ENCODE assay signal across 9 mouse cellular contexts in genomic region chr4:139555951-139556350, GRCm38 (mm10). TPM values are rescaled to one million over a fixed set of nuclear protein-coding genes. Genes with fewer than 3 reads are reported as not detected.
A peak's percentile ranks its signal among the peaks of the same experiment; 100 is the strongest.
DNase-seq lines count a peak whose midpoint lies in the region; ATAC-seq and TF ChIP-seq lines count a peak whose summit lies in the region.
"Had no signal": no experiment of that assay in that cellular context is flagged by ENCODE, and none has a peak within 500 bp of the region (broad histone marks: within the 10 kb centered on the region; RNA-seq: fewer than 3 reads in every experiment).

No protein-coding gene starts in this region.

- no peak overlapping the region for H3K27ac ChIP-seq in kidney, adult 2 months (ENCODE audit: insufficient read depth, low read depth, low read length)
- 0 out of 2 replicates have a peak overlapping the region, but pooled peaks have one; percentile 16 for H3K27ac ChIP-seq in heart, embryonic 12.5 days (ENCODE audit: poor library complexity, severe bottlenecking)
- H3K27ac ChIP-seq: limb, embryonic 15.5 days had no signal

- H3K4me3 ChIP-seq in kidney, adult 2 months (ENCODE audit: insufficient read depth, low read depth, low read length): no peak overlapping the region
- H3K4me3 ChIP-seq in heart, embryonic 12.5 days: no peak overlapping the region
- H3K4me3 ChIP-seq: limb, embryonic 15.5 days had no signal

- DNase-seq in kidney, postnatal 14 days: peak; percentile 45
- DNase-seq in kidney, adult 2 months: no peak
- DNase-seq in ZHBTc4 (ENCODE audit: low read depth, low spot score): peak; percentile 86
- no peak for DNase-seq in thymus, postnatal 14 days
- no peak for DNase-seq in right cerebral cortex, postnatal 25 days
- no peak for DNase-seq in urinary bladder, postnatal 14 days (ENCODE audit: low spot score)

- peak overlapping the region; percentile 2; the same call in 1 of the 2 replicates for H3K4me2 ChIP-seq in heart, embryonic 12.5 days
- H3K4me2 ChIP-seq: limb, embryonic 15.5 days had no signal

- peak; percentile 85 for ATAC-seq in heart, embryonic 12.5 days (ENCODE audit: insufficient number of reproducible peaks, low FRiP score)
- 0 out of 2 replicates have a peak, but pooled peaks have one; percentile 22 for ATAC-seq in megakaryocyte-erythroid progenitor cell, adult 5-6 weeks (replicated peaks; ENCODE audit: low FRiP score, low TSS enrichment, poor library complexity, severe bottlenecking)

- no peaks in the 10 kb centered on the region for H3K27me3 ChIP-seq in kidney, adult 2 months (replicated peaks; ENCODE audit: control insufficient read depth, insufficient read depth, low read length)
- no peaks in the 10 kb centered on the region for H3K27me3 ChIP-seq in heart, embryonic 12.5 days (replicated peaks)
- H3K27me3 ChIP-seq: limb, embryonic 15.5 days had no signal

- peaks cover 7% of the 10 kb centered on the region; the same call in 1 of the 2 replicates for H3K9me3 ChIP-seq in heart, embryonic 12.5 days (replicated peaks)
- H3K9me3 ChIP-seq: limb, embryonic 15.5 days had no signal

- H3K36me3 ChIP-seq in kidney, adult 2 months (ENCODE audit: control insufficient read depth, insufficient read depth, low read length): no peaks in the 10 kb centered on the region
- H3K36me3 ChIP-seq in heart, embryonic 12.5 days: no peaks in the 10 kb centered on the region
- H3K36me3 ChIP-seq: limb, embryonic 15.5 days had no signal

- TF ChIP-seq POLR2A in kidney, adult 2 months (IDR thresholded peaks at IDR 0.05; ENCODE audit: low read depth, low read length): no peak

- WGBS in kidney, adult 2 months: 77% methylated on average over 19 of the region's 19 CpGs
- 47% methylated on average over 19 of the region's 19 CpGs for WGBS in heart, embryonic 12.5 days

- no peak overlapping the region for H3K9ac ChIP-seq in heart, embryonic 12.5 days
- H3K9ac ChIP-seq: limb, embryonic 15.5 days had no signal

- TF ChIP-seq CTCF in kidney, adult 2 months (conservative IDR thresholded peaks at IDR 0.05; ENCODE audit: insufficient read depth, insufficient read length, low read depth, low read length): no peak

- H3K4me1 ChIP-seq in kidney, adult 2 months (ENCODE audit: control insufficient read depth, insufficient read depth, low read length): no peaks in the 10 kb centered on the region
- H3K4me1 ChIP-seq in heart, embryonic 12.5 days (replicated peaks): no peaks in the 10 kb centered on the region; the same call in 1 of the 2 replicates
- H3K4me1 ChIP-seq: limb, embryonic 15.5 days had no signal

RNA-seq across cellular contexts. Expression of gene Iffo2, which starts 25.6 kb away (rescaled TPM):
- 3.4 and 3.6 TPM in 2 replicates for polyA plus RNA-seq in kidney, adult 2 months (2012; rRNA removed)
- polyA plus RNA-seq in heart, embryonic 12.5 days (2016; fragmentation: Nextera tagmentation; extraction: Ambion mirVana): 4.8 and 4.9 TPM in 2 replicates
- total RNA-seq in megakaryocyte-erythroid progenitor cell, adult 5-6 weeks (2014; fragmentation: Nextera tagmentation): 0.35 and 0.37 TPM in 2 replicates
- 0.23 and 0.34 TPM in 2 replicates for total RNA-seq in megakaryocyte-erythroid progenitor cell, adult 5-6 weeks (2017)

RNA-seq across cellular contexts. Expression of gene Gm21969, which starts 47.0 kb away (rescaled TPM):
- polyA plus RNA-seq in kidney, adult 2 months (2012; rRNA removed): 0.02 and 0.08 TPM in 2 replicates
- polyA plus RNA-seq in heart, embryonic 12.5 days (2016; fragmentation: Nextera tagmentation; extraction: Ambion mirVana): not detected in 2 replicates
- total RNA-seq in megakaryocyte-erythroid progenitor cell, adult 5-6 weeks (2014; fragmentation: Nextera tagmentation): not detected in 2 replicates
- not detected in 2 replicates for total RNA-seq in megakaryocyte-erythroid progenitor cell, adult 5-6 weeks (2017)
- polyA plus RNA-seq: limb, embryonic 15.5 days had no signal

Comparison
In these comparisons a context has a peak if more than half of its experiments do, and no peak if none do; other contexts are left out.
1. DNase-seq: peak in kidney, postnatal 14 days (single experiment) and ZHBTc4 (single experiment); none in kidney, adult 2 months (single experiment), thymus, postnatal 14 days (single experiment), right cerebral cortex, postnatal 25 days (single experiment) and urinary bladder, postnatal 14 days (single experiment).